Mouse (Mus musculus): Measurements from ENCODE around the gene Gm20837.
"Not testable (repeated sequence)": the region's sequence is repeated elsewhere in the genome, so short reads cannot be mapped to it uniquely, and the experiment has no call there.

The Gm20837 gene

DNA sequence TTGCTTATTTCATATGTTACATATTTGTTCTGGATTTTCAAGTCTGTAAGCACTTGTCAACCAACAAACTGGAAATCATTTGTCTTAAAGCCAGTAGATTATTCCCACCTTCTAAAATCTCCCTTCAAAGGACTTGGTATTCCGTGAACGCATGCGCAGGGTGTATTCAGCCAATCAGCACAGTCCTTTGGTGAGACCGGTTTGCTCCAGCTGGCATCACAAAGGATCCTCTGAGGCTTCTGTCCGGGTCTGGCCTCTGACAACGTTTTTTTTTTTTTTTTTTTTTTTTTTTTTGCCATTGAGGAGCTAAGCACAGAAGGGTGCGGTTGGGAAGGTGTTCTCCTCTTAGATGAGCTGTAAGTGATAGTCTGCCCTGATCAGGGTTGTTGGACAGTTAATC lies at the start of gene Gm20837:
Gene Gm20837, plus strand, starts transcription at position 301 of the 400 bp plus-strand sequence.
- DNase-seq (ENCODE audit: low read depth) = not testable (repeated sequence)

Measured in c-Kit-positive CD71-negative TER-119-negative erythroid progenitor cells, embryonic 14.5 days (primary cell).